Mouse (Mus musculus): ENCODE data around the gene Tctex1d4. TPM values are rescaled to one million over a fixed set of nuclear protein-coding genes. Genes with fewer than 3 reads are reported as not detected.
A peak's percentile ranks its signal among the peaks of the same experiment; 100 is the strongest.

Gene Tctex1d4
- polyA plus RNA-seq, 1 experiment from 2014 or later: not detected

DNA sequence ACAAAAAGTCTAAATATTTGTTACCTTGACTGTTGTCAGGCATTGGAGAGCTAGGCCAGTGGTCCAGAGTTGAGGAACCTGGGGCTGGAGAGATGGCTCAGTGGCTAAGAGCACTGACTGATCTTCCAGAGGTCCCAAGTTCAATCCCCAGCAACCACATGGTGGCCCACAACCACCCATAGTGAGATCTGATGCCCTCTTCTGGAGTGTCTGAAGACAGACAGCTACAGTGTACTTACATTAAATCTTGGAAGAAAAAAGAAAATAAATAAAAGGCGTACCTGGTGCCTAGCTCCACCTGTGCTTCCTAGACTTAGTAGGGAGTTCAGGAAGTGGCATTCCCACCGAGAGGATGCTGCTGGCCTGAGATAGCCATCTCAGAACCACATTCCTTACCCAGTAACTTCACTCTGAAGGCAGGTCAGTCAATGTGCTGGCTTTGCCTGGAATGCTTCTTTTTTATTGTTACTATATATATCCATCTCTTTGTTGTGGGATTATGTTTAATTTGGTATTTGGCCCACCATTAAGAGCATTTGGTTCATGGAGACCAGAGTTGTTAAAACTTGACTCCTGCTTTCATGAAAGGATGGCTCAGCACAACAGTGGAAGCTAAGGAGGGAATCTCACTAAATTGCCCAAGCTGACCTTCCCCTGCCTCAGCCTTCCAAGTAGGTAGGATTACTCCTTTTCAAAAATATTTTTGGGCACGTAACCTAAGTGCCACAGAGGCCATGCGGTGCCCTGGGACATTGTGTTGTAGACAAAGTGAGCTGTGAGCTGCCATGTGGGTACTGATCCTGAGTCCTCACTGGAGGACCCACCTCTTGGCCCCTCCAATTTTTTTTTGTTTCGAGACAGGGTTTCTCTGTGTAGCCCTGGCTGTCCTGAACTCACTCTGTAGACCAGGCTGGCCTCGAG, 23.0 kb downstream of the Tctex1d4 start:
- WGBS: 68% methylated on average over 6 of the region's 6 CpGs
- no peak for DNase-seq (ENCODE audit: low spot score)
- Histone ChIP-seq H3K4me1 (peaks cover 22% of the 10 kb centered on the region; the same call in 1 of the 2 replicates), H3K4me3 (no peak overlapping the region), H3K36me3 (peaks cover 64% of the 10 kb centered on the region), H3K9me3 (no peaks in the 10 kb centered on the region), H3K27me3 (ENCODE audit: insufficient read depth, poor library complexity, severe bottlenecking) (no peaks in the 10 kb centered on the region), H3K27ac (no peak overlapping the region)

DNA sequence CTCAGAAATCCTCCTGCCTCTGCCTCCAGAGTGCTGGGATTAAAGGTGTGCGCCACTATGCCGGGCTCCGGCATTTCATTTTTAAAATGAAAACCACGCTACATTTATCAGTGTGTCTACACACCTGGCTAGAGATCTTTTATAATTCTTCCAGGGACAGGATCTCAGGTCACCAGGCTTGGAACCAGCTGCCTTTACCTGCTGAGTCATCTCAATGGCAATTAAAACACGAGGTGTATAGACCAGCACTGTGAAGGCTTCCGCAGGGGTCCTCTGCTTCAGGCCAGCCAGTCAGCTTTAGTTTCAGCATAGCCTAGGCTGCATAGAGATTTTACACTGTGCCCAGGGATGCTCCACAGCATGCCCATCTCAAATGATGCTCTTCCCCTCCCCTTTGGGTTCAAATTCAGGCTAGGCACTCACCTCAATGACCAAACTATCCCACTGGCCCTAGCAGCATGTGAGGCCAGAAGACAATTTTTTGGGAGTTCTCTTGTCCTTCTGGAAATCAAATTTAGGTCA, 23.7 kb downstream of the Tctex1d4 start:
- peaks cover 25% of the 10 kb centered on the region; the same call in 1 of the 2 replicates for H3K4me1 ChIP-seq
- H3K4me3 ChIP-seq: no peak overlapping the region
- DNase-seq (ENCODE audit: low spot score): peak; percentile 72
- H3K36me3 ChIP-seq: peaks cover 71% of the 10 kb centered on the region
- H3K27me3 ChIP-seq (ENCODE audit: insufficient read depth, poor library complexity, severe bottlenecking): no peaks in the 10 kb centered on the region
- WGBS: 83% methylated on average over 6 of the region's 6 CpGs
- H3K9me3 ChIP-seq: no peaks in the 10 kb centered on the region
- no peak overlapping the region for H3K27ac ChIP-seq

DNA sequence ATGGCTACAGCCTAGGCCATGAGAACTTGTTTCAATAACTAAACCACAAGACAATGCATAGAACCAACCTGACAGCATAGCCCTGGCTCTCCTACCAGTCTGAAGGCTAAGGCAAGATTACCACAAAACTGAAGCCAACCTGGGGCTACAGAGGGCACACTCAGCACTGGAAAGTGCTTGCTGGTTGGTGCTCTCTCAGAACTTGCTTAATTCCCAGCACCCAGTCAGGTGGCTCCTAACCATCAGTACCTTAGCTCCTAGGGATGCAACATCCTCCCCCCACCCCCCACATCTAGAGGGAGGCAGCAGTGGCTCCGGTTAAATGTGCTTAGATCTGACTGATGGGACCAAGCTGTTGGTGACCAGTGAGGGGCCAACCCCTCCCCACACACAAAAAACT, 24.8 kb downstream of the Tctex1d4 start:
- no peak overlapping the region for H3K4me3 ChIP-seq
- WGBS: 76% methylated on average over 1 of the region's 1 CpGs
- H3K27me3 ChIP-seq (ENCODE audit: insufficient read depth, poor library complexity, severe bottlenecking): no peaks in the 10 kb centered on the region
- H3K9me3 ChIP-seq: no peaks in the 10 kb centered on the region
- no peak overlapping the region for H3K27ac ChIP-seq
- peaks cover 25% of the 10 kb centered on the region; the same call in 1 of the 2 replicates for H3K4me1 ChIP-seq
- peak; percentile 73 for DNase-seq (ENCODE audit: low spot score)
- peaks cover 71% of the 10 kb centered on the region for H3K36me3 ChIP-seq

DNA sequence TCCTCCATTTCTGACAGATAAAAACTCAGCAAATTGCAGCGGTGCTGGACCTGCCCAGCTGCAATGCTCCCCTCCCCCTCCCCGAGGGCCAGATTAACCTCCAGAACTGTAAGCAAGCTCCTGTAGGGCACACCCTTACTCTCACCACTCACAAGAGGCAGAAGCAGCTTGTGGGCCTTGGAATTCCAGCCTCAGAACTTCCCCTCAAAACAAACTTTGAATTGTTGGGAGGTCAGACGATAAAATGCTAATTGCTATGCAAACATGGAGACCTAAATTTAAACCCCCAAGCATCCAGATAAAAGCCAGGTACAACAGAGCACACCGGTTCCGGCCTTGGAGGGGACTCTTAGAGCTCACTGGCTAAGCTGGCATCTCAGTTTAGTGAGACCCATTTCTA, 26.1 kb downstream of the Tctex1d4 start:
- no peak overlapping the region for H3K4me3 ChIP-seq
- peaks cover 25% of the 10 kb centered on the region; the same call in 1 of the 2 replicates for H3K4me1 ChIP-seq
- no peak overlapping the region for H3K27ac ChIP-seq
- no peaks in the 10 kb centered on the region for H3K27me3 ChIP-seq (ENCODE audit: insufficient read depth, poor library complexity, severe bottlenecking)
- DNase-seq (ENCODE audit: low spot score): peak; percentile 73
- H3K9me3 ChIP-seq: no peaks in the 10 kb centered on the region
- H3K36me3 ChIP-seq: peaks cover 71% of the 10 kb centered on the region
- 78% methylated on average over 5 of the region's 5 CpGs for WGBS

DNA sequence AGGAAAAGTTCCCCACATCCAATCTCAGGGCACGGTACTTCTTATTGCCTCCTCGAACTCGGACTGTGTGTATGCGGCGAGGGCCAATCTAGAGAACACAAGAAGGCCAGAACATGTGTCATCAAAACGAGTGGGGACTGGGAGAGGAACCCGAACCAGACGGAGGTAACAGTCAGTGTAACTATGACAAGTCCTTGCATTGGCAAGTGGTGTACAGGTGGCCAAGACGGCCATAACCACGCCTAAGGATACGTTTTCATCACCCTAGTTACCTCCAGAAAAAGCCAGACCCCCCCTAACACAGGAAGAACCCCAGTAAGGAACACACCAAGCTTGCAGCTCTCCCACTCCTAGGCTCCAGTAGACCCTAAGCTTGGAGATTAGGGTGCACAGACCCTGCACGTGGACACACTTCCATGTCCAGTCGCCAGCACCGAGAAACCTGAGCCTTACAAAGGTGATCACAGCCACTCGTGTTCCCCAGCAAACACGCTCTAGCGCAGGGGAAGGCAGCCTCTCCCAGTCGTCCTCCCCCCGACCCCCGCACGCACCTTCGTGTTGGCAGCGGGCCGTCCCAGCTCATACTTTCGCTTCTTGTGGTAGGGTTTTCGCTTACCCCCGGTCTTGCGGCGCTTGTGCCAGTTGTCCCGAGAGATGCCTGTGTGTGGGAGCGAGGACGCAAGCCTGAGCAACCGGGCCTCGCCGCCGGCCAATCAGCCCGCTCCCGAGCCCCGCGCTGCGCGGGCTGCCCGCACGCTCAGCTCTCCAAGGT, 28.6 kb downstream of the Tctex1d4 start:
- Histone ChIP-seq H3K27ac (peak overlapping the region; percentile 99), H3K4me3 (peak overlapping the region; percentile 99), H3K36me3 (peaks cover 66% of the 10 kb centered on the region), H3K4me1 (peaks cover 25% of the 10 kb centered on the region; the same call in 1 of the 2 replicates), H3K27me3 (ENCODE audit: insufficient read depth, poor library complexity, severe bottlenecking) (no peaks in the 10 kb centered on the region), H3K9me3 (no peaks in the 10 kb centered on the region)
- no peak for DNase-seq (ENCODE audit: low spot score)
- 1% methylated on average over 44 of the region's 44 CpGs for WGBS

DNA sequence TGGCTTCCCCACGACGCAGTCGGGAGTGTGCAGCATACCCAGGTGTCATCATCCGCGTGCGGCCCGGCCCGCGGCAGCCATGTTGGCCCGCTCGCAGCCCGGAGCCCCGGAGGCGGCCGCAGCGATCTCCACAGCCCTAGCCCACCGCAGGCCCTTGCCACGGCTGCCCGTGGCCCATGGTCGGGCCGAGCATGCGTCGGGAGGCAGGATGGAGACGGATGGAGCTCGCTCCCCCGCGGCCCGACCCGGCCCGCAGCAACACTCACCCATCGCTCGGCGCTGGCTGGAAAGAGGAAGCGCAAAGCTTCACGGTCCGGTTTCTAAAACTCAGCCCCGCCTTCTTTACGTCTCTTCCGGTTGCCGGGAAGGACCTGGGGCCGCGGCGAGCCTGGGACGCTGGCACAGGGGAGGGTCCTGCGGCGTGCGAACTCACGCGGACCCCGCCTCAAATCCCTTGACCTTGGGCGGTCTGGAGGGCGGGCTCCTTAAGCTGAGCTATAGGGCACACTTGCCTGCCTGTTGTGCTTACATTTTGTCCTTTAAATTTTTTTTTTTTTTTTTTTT, 29.3 kb downstream of the Tctex1d4 start, which contains the start of gene Rps8:
Gene Rps8, minus strand, starts transcription at position 452 of the 564 bp plus-strand sequence.
- H3K9me3 ChIP-seq: no peaks in the 10 kb centered on the region
- peak within 1 kb of the TSS; percentile 99 for H3K27ac ChIP-seq
- DNase-seq (ENCODE audit: low spot score): peak; percentile 96
- H3K27me3 ChIP-seq (ENCODE audit: insufficient read depth, poor library complexity, severe bottlenecking): no peaks in the 10 kb centered on the region
- peak within 1 kb of the TSS; percentile 99 for H3K4me3 ChIP-seq
- 0% methylated on average over 52 of the region's 52 CpGs for WGBS
- H3K4me1 ChIP-seq: peaks cover 25% of the 10 kb centered on the region; the same call in 1 of the 2 replicates
- H3K36me3 ChIP-seq: peaks cover 65% of the 10 kb centered on the region

DNA sequence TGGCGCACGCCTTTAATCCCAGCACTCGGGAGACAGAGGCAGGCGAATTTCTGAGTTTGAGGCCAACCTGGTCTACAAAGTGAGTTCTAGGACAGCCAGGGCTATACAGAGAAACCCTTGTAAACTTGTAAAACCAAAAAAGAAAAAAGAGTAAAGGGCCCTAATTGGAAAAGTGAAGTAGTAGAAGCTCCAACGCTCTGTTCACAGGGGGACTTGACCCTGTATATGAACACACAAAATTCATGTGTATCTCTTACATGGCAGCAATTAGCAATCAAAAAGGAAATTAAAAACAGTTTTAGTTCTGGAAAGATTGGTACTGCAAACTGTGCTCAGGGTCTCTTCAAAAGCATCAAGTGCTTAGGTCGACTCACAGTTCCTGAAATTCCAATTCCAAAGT, 29.8 kb downstream of the Tctex1d4 start:
- no peak for DNase-seq (ENCODE audit: low spot score)
- peaks cover 25% of the 10 kb centered on the region; the same call in 1 of the 2 replicates for H3K4me1 ChIP-seq
- H3K36me3 ChIP-seq: peaks cover 65% of the 10 kb centered on the region
- WGBS: 32% methylated on average over 6 of the region's 6 CpGs
- peak overlapping the region; percentile 99 for H3K27ac ChIP-seq
- no peaks in the 10 kb centered on the region for H3K27me3 ChIP-seq (ENCODE audit: insufficient read depth, poor library complexity, severe bottlenecking)
- no peaks in the 10 kb centered on the region for H3K9me3 ChIP-seq
- H3K4me3 ChIP-seq: peak overlapping the region; percentile 99

DNA sequence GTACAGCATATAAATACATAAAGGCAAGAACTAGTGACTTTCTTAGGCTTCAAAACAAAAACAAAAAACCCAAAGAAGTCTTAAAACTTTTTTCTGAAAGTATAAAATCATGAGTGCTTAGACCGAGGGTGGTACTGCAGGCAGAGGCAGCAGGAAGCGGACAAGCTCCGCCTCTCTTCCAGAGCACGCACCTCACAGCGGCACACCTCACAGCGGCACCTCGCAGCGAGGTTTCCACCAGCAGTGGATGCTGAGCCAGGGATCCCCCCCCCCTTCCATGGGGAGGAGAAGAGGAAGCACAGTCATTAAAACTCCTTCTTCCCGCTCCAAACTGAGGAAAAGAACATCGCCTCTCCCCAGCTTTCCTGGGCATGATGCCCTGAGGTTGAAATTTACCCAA, 33.1 kb downstream of the Tctex1d4 start:
- Histone ChIP-seq H3K4me1 (0 out of 2 replicates have a peak, but pooled peaks cover 2% of the 10 kb centered on the region), H3K27ac (no peak overlapping the region), H3K27me3 (ENCODE audit: insufficient read depth, poor library complexity, severe bottlenecking) (no peaks in the 10 kb centered on the region), H3K9me3 (no peaks in the 10 kb centered on the region), H3K36me3 (peaks cover 65% of the 10 kb centered on the region), H3K4me3 (no peak overlapping the region)
- DNase-seq (ENCODE audit: low spot score): no peak
- 89% methylated on average over 10 of the region's 10 CpGs for WGBS

DNA sequence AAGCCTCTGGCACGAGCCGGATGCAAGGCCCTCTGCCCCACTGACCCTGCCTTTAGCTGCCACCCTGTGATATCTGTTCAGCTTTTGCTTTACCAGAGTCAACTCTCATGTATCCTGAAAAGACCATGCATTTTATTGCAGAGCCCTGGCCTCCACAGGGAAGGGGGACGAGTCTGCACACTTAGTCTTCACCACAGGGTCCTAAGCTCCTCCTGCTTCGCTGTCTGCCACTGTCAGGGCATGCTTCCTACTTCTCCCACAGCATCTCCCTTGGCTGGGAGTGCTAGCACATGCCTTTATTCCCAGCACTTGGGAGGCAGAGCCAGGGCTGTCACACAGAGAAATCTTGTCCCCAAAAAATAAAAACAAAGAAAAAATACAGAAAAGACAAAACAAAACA, 34.6 kb downstream of the Tctex1d4 start:
- Histone ChIP-seq H3K4me3 (no peak overlapping the region), H3K36me3 (peaks cover 74% of the 10 kb centered on the region), H3K27me3 (ENCODE audit: insufficient read depth, poor library complexity, severe bottlenecking) (no peaks in the 10 kb centered on the region), H3K9me3 (no peaks in the 10 kb centered on the region), H3K27ac (no peak overlapping the region), H3K4me1 (no peaks in the 10 kb centered on the region)
- 83% methylated on average over 4 of the region's 4 CpGs for WGBS
- no peak for DNase-seq (ENCODE audit: low spot score)

DNA sequence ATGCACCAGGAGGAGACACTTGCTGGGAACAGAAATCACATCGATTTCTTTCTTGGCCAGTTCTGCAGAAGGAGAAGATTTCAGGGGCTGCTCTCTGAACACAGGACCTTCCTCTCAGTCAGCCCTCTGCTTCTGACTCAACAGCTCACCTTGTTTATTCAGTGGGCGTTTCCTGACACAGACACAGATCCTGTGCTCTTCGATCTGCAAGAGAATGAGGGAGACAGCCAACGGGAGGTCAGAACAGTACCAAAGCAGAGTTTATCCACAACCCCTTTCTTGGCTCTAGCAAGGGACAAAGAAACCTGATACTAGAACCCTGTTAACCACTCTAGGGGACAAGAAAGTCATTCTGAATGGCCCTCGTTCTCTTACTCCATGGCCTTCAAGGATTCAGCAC, 43.3 kb downstream of the Tctex1d4 start:
- WGBS: 89% methylated on average over 5 of the region's 5 CpGs
- H3K9me3 ChIP-seq: no peaks in the 10 kb centered on the region
- peaks cover 98% of the 10 kb centered on the region for H3K36me3 ChIP-seq
- no peak for DNase-seq (ENCODE audit: low spot score)
- no peak overlapping the region for H3K4me3 ChIP-seq
- H3K27me3 ChIP-seq (ENCODE audit: insufficient read depth, poor library complexity, severe bottlenecking): no peaks in the 10 kb centered on the region
- no peaks in the 10 kb centered on the region for H3K4me1 ChIP-seq
- H3K27ac ChIP-seq: no peak overlapping the region

Measured in heart, embryonic 10.5 days (tissue).